Mouse (Mus musculus) neural tube, postnatal 0 days (tissue): ENCODE measurements around the gene Tex9. TPM values are rescaled to one million over a fixed set of nuclear protein-coding genes. Genes with fewer than 3 reads are reported as not detected.

ENCODE experiments used
- microRNA-seq: library from miRNA; unstranded; fragments of <30 nt; microRNA quantifications from one replicate; pipeline ENCODE4, GENCODE M21; 2016
- polyA plus RNA-seq: library from polyadenylated mRNA; unstranded; fragments of >200 nt; fragmentation: Nextera tagmentation; extraction: Ambion mirVana; gene quantifications from 2 replicates; pipeline ENCODE4 v1.2.1, GENCODE M21; 2015

Gene Tex9
- polyA plus RNA-seq = 32.6 and 33.5 TPM in 2 replicates

DNA sequence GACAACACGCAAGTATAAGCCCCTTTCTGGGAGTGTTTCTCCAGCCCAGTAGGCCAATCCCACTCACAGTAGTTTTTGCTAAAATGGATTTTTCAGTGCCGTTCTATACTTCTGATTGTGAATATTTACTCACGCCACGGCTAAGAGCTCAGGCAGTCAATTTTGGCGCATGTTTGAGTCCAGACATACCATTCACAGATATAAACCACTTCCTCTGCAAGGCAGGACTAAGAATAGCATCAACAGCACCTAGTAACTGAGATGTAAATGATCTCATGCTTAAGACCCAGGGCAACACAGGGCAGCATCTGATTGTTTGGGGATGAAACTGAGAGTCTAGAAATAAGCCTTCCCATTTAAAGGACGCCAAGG, at the start of gene Tex9:
Gene Tex9, minus strand, starts transcription at position 19 of the 372 bp plus-strand sequence.

DNA sequence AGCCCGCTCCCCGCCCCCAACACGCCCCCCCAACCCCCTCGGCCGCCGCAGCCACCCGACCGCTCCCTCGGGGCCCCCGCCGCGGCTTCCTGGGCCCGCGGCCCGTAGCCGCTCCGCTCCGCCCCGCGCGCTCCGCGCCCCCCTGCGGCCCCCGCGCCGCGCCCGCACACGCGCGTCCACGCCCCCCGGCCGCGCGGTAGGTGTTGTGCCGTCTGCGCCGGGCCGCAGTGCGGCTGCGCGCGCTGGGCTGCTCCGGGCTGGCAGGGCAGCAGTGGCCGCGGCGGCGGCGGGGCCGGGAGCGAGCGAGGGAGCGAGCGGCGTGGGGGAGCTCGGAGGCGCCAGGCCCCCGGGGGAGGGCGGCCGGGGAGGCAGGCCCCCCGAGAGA, 40.0 kb upstream of the Tex9 start, which contains the start of gene Rfx7:
Gene Rfx7, plus strand, starts transcription at position 245 of the 385 bp plus-strand sequence.

GRCm38 (mm10) chr9:72437822-72438701, 54.0 kb downstream of the Tex9 start, which contains the start of gene Mns1:
TSS of gene Mns1 (plus strand) at chr9:72438011.

Small RNA genes within 50 kb of the gene (microRNA-seq; reads per million reads assigned to microRNA genes)
- not detected for gene Gm28010

Other genes with a start within 250 kb of the Tex9 start
- 20.2 and 22.2 TPM in 2 replicates for gene Zfp280d, start 217.4 kb downstream of the Tex9 start, polyA plus RNA-seq
- 4.4 and 5.2 TPM in 2 replicates for gene Mns1, start 54.2 kb downstream of the Tex9 start, polyA plus RNA-seq
- 12.3 and 13.5 TPM in 2 replicates for gene Rfx7, start 40.0 kb upstream of the Tex9 start, polyA plus RNA-seq
- gene Nedd4, start 170.1 kb upstream of the Tex9 start, polyA plus RNA-seq = 313 and 338 TPM in 2 replicates